In genomic region chr16:42874456-42874855, GRCm38 (mm10) we compare ENCODE assay signal across 8 mouse cellular contexts. TPM values are rescaled to one million over a fixed set of nuclear protein-coding genes. Genes with fewer than 3 reads are reported as not detected.
DNase-seq lines count a peak whose midpoint lies in the region; ATAC-seq lines count a peak whose summit lies in the region.

No protein-coding gene starts in this region.

- H3K27me3 ChIP-seq in liver, embryonic 16.5 days (ENCODE audit: control insufficient read depth, insufficient read depth, low read depth, low read length), result no peaks in the 10 kb centered on the region
- H3K27me3 ChIP-seq in neural tube, embryonic 15.5 days (replicated peaks), result no peaks in the 10 kb centered on the region

- H3K9ac ChIP-seq in liver, embryonic 16.5 days (ENCODE audit: low read depth, low read length), result peak overlapping the region; percentile 77
- peak overlapping the region; percentile 64 for H3K9ac ChIP-seq in neural tube, embryonic 15.5 days (replicated peaks)

- H3K36me3 ChIP-seq in liver, embryonic 16.5 days (ENCODE audit: control insufficient read depth, insufficient read depth), result no peaks in the 10 kb centered on the region
- H3K36me3 ChIP-seq in neural tube, embryonic 15.5 days, result no peaks in the 10 kb centered on the region

- peak; percentile 36 to 37 for DNase-seq in right cerebral cortex, postnatal 10 days (ENCODE audit: low spot score in 2 of 2)
- no peak for DNase-seq in right cerebral cortex, postnatal 14 days
- DNase-seq in cerebellum, postnatal 10 days, result peak; percentile 70
- peak; percentile 97 for DNase-seq in heart, adult 11 months
- peak; percentile 57 for DNase-seq in kidney, adult 11 months
- DNase-seq in frontal cortex, postnatal 36 days (ENCODE audit: low spot score in 2 of 2), result no peak

- H3K4me2 ChIP-seq in liver, embryonic 16.5 days (ENCODE audit: low read depth, low read length), result peak overlapping the region; percentile 71
- peak overlapping the region; percentile 56 for H3K4me2 ChIP-seq in neural tube, embryonic 15.5 days

- H3K4me3 ChIP-seq in liver, embryonic 16.5 days (ENCODE audit: low read depth, low read length), result peak overlapping the region; percentile 84
- peak overlapping the region; percentile 54 for H3K4me3 ChIP-seq in neural tube, embryonic 15.5 days (replicated peaks)

- H3K4me1 ChIP-seq in liver, embryonic 16.5 days (ENCODE audit: control insufficient read depth, low read depth, low read length), result peaks cover 3% of the 10 kb centered on the region
- H3K4me1 ChIP-seq in neural tube, embryonic 15.5 days, result peaks cover 3% of the 10 kb centered on the region; the same call in 1 of the 2 replicates

- WGBS in liver, embryonic 16.5 days (ENCODE audit: insufficient replicate concordance), result 5% methylated on average over 5 of the region's 5 CpGs
- WGBS in neural tube, embryonic 15.5 days, result 3% methylated on average over 5 of the region's 5 CpGs

- ATAC-seq in liver, embryonic 16.5 days (ENCODE audit: low read depth), result no peak
- ATAC-seq in neural tube, embryonic 15.5 days (ENCODE audit: low FRiP score), result no peak

- H3K27ac ChIP-seq in liver, embryonic 16.5 days (ENCODE audit: low read length), result peak overlapping the region; percentile 92
- peak overlapping the region; percentile 97 for H3K27ac ChIP-seq in neural tube, embryonic 15.5 days (replicated peaks)

- no peaks in the 10 kb centered on the region for H3K9me3 ChIP-seq in liver, embryonic 16.5 days (replicated peaks; ENCODE audit: control insufficient read depth, low read length)
- no peaks in the 10 kb centered on the region for H3K9me3 ChIP-seq in neural tube, embryonic 15.5 days (replicated peaks)

RNA-seq across cellular contexts. Expression of gene Zbtb20, which starts 1.2 kb away (rescaled TPM):
- polyA plus RNA-seq in liver, embryonic 16.5 days (2015; fragmentation: Nextera tagmentation; extraction: Ambion mirVana), result 5.6 and 5.7 TPM in 2 replicates
- polyA plus RNA-seq in neural tube, embryonic 15.5 days (2015; fragmentation: Nextera tagmentation; extraction: Ambion mirVana), result 47.7 and 53.9 TPM in 2 replicates

Comparison
In these comparisons a context has a peak if more than half of its experiments do, and no peak if none do; other contexts are left out.
1. DNase-seq: peak in right cerebral cortex, postnatal 10 days (2 of 2), cerebellum, postnatal 10 days (2 of 2), heart, adult 11 months (single experiment) and kidney, adult 11 months (single experiment); none in right cerebral cortex, postnatal 14 days (single experiment) and frontal cortex, postnatal 36 days (0 of 2).